Mouse (Mus musculus) neural tube, embryonic 11.5 days (tissue): ENCODE measurements around the gene Aspscr1. TPM values are rescaled to one million over a fixed set of nuclear protein-coding genes. Genes with fewer than 3 reads are reported as not detected.

ENCODE experiments used
- ATAC-seq: fragments of 200-750 bp; cut with Nextera tagmentation; 2 replicates; pipeline ENCODE4 v1.8.0; 2017; ENCODE audit warnings: moderate number of reproducible peaks, mild to moderate bottlenecking, moderate TSS enrichment, moderate library complexity; ENCODE audit not compliant: insufficient read depth, low FRiP score, low TSS enrichment
- DNase-seq: peaks from one replicate; pipeline ENCODE4 v3.0.0-alpha.2; 2015; ENCODE audit warnings: low spot score
- H3K27ac ChIP-seq: fragments of 300-500 bp; sonication (generic); 2 replicates; pipeline ENCODE4 v1.5.1; 2014; ENCODE audit warnings: low read depth, mild to moderate bottlenecking, low read length
- H3K27me3 ChIP-seq: fragments of 300-500 bp; sonication (generic); 2 replicates; pipeline ENCODE4 v1.6.1; 2014; ENCODE audit warnings: mild to moderate bottlenecking, low read length, mixed read lengths; ENCODE audit not compliant: control insufficient read depth, insufficient read depth
- H3K36me3 ChIP-seq: fragments of 300-500 bp; sonication (generic); 2 replicates; pipeline ENCODE4 v1.6.1; 2014; ENCODE audit warnings: mild to moderate bottlenecking, low read length, moderate library complexity, mixed read lengths; ENCODE audit not compliant: control insufficient read depth, insufficient read depth
- H3K4me1 ChIP-seq: fragments of 300-500 bp; sonication (generic); 2 replicates; pipeline ENCODE4 v1.6.1; 2014; ENCODE audit warnings: low read length, mixed read lengths; ENCODE audit not compliant: control insufficient read depth, insufficient read depth
- H3K4me2 ChIP-seq: fragments of 300-500 bp; sonication (generic); 2 replicates; pipeline ENCODE4 v1.6.1; 2014; ENCODE audit warnings: low read depth, mild to moderate bottlenecking, moderate library complexity
- H3K4me3 ChIP-seq: fragments of 300-500 bp; sonication (generic); 2 replicates; pipeline ENCODE4 v1.5.1; 2014; ENCODE audit warnings: low read depth, low read length
- H3K9ac ChIP-seq: fragments of 300-500 bp; sonication (generic); 2 replicates; pipeline ENCODE4 v1.6.1; 2014; ENCODE audit warnings: mild to moderate bottlenecking, low read length
- H3K9me3 ChIP-seq: fragments of 300-500 bp; sonication (generic); 2 replicates; pipeline ENCODE4 v1.6.1; 2016; ENCODE audit warnings: low read length; ENCODE audit not compliant: control insufficient read depth
- WGBS: fragments of 180-500 bp; shearing (Covaris S2); extraction: QIAGEN DNeasy Blood & Tissue Kit; methylation state at CpG from one replicate; pipeline ENCODE4 v1.1.7; 2014; 5-methylcytosine and 5-hydroxymethylcytosine counted together
- polyA plus RNA-seq: library from polyadenylated mRNA; unstranded; fragments of >200 nt; fragmentation: Nextera tagmentation; extraction: Ambion mirVana; gene quantifications from 2 replicates; pipeline ENCODE4 v1.2.1, GENCODE M21; 2014

Aspscr1 gene
- polyA plus RNA-seq, 1 experiment from 2014 or later: 136 TPM

DNA sequence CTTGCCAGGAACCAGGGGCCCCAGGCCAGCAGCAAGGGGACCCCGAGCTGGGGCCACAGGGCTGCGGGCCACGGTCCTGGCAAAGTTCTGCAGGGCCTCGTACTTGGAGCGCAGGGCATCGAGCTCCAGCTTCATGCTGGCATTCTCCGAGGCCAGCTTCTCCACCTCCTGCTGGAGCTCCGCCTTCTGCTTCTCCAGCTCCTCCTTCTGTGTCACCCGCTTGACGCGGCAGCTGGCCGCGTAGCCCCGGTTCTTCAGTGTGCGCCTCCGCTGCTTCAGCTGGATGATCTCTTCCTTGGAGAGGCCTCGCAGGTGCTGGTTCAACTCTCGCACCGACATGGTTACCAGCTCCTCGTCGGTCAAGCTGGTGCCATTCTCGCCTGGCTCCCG is 43.4 kb upstream of the Aspscr1 start:
- no peak overlapping the region for H3K4me2 ChIP-seq
- no peak overlapping the region for H3K27ac ChIP-seq
- H3K9ac ChIP-seq: no peak overlapping the region
- peaks cover 9% of the 10 kb centered on the region for H3K36me3 ChIP-seq
- no peaks in the 10 kb centered on the region for H3K27me3 ChIP-seq
- H3K4me1 ChIP-seq: peaks cover 18% of the 10 kb centered on the region
- DNase-seq: no peak
- no peak overlapping the region for H3K4me3 ChIP-seq
- 82% methylated on average over 23 of the region's 23 CpGs for WGBS
- H3K9me3 ChIP-seq: no peaks in the 10 kb centered on the region
- no peak for ATAC-seq

DNA sequence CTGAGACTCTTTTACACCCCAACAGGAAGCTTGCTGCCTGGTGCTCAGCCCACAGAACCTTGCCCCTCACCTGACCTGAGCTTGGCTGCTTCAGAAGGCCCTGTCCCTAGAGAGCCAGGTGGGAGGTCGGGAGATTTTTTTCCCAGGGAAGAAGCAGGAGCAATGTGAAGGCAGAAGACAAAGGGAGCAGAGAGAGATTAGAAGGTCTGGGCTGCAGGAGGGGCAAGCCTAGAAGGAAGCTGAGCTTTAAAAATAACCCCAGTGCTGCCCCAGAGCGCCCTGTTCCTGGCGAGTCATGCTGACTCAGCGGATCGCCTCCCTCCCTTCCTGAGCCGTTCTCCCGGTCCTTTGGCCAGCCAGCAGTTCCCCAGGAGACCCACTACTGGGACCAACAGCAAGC is 42.9 kb upstream of the Aspscr1 start:
- peaks cover 18% of the 10 kb centered on the region for H3K4me1 ChIP-seq
- no peak for DNase-seq

DNA sequence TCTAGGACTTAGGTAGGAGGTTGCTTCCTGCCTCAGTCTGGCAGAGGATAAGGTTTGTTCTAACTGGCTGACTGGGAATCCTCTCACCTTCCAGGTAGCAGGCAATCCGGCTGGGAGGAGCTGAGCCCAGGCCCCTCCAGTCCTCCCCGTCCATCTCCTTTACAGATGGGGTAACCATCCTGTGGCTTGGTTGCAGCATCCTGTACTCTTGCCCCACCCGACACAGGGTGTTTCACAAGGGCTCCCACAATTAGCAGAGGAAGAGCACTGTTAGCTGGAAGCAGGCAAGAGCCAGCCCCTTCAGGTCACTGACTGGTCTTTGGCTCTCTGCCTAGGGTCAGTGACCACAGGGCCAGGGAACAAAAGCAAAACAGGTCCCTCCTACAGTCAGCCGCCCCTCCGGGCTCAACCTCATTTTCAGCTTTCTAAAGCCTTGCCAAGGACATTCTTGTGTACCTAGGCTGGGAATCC is 42.3 kb upstream of the Aspscr1 start:
- Histone ChIP-seq H3K9me3 (no peaks in the 10 kb centered on the region), H3K27me3 (no peaks in the 10 kb centered on the region), H3K4me1 (peaks cover 14% of the 10 kb centered on the region), H3K4me3 (no peak overlapping the region), H3K27ac (peak overlapping the region; percentile 35), H3K4me2 (peak overlapping the region; percentile 10; the same call in 1 of the 2 replicates), H3K9ac (peak overlapping the region; percentile 35; the same call in 1 of the 2 replicates), H3K36me3 (peaks cover 9% of the 10 kb centered on the region)
- no peak for ATAC-seq
- WGBS: 57% methylated on average over 5 of the region's 5 CpGs
- DNase-seq: no peak

More for the DNA sequence above, 42.9 kb upstream of the Aspscr1 start:
- WGBS: 39% methylated on average over 7 of the region's 7 CpGs
- Histone ChIP-seq H3K27me3 (no peaks in the 10 kb centered on the region), H3K9me3 (no peaks in the 10 kb centered on the region), H3K27ac (peak overlapping the region; percentile 35; the same call in 1 of the 2 replicates), H3K36me3 (peaks cover 9% of the 10 kb centered on the region), H3K9ac (peak overlapping the region; percentile 35; the same call in 1 of the 2 replicates), H3K4me2 (peak overlapping the region; percentile 10; the same call in 1 of the 2 replicates), H3K4me3 (no peak overlapping the region)
- no peak for ATAC-seq

DNA sequence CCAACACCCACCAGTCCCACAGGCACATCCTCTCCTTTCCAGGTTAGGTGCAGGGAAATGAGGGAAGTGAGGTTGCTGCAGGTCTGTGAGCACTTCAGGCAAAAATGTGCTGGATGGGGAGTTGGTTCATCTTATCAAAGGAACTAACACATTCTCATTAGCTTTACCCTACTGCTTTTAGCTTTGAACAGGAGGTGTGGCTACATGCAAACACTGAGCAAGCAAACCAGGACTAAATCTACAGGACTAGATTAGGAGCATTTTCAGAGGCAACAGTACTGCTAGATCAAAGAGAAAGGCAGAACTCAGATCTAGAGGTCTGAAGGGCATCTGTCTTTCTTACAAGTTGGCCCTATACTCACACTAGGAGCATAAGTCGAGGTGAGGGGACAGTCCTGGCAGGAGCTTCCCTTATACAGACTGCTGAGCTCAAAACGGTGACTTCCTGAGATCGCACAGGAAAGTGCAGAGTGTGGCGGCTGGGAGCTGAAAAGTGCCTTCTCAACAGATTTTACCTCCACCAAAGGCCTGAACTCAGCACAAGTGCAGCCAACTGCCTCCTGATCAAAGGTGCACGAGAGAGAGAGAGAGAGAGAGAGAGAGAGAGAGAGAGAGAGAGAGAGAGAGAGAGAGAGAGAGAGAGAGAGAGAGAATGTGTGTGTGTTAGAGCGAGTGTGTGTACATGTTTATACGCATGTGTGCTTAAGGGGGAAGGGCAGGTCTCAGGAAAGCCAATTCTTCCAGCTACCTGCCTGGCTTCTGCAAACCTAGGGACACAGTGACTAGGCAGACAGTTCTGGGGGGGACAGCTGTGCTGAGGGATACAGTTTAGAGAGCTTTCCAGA is 41.7 kb upstream of the Aspscr1 start:
- no peak for DNase-seq
- Histone ChIP-seq H3K36me3 (peaks cover 9% of the 10 kb centered on the region), H3K4me3 (no peak overlapping the region), H3K9ac (peak overlapping the region; percentile 0), H3K27ac (no peak overlapping the region), H3K4me2 (peak overlapping the region; percentile 96), H3K27me3 (no peaks in the 10 kb centered on the region), H3K4me1 (peaks cover 14% of the 10 kb centered on the region), H3K9me3 (no peaks in the 10 kb centered on the region)
- 56% methylated on average over 6 of the region's 7 CpGs for WGBS
- ATAC-seq: no peak

DNA sequence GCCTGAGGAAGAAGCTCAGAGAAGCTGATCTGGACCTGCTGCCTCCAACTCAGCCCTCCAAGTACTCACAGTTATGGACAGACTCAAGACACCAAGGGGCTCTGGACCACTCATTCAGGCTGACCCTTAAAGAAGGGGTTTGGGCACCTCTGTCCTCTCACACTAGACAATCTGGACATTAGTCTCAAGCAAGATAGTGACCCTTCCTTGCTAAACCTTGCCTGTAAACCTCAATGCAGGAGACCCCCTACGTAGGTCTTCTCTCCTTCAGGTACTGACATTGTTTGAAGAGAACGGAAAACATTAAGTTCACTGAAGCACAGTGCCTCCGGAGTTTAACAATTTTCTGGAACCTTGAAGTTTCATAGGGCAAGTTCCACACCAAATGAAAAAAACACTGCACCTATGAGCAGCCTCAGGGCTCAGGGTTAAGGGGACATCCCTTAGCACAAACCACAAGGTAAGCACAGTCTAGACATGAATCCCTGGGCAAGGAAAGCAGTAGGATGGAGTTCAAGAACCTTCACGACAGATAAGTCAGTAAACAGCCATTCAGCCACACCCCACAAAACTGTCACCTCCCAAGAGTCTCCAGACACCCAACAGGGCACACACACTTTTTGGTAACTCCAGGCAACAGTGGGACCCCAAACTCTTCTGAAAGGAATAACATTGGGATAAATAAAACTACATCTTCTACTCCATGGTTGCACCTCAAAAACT is 40.9 kb upstream of the Aspscr1 start:
- DNase-seq (no peak), ATAC-seq (no peak)
- Histone ChIP-seq H3K9me3 (no peaks in the 10 kb centered on the region), H3K4me1 (peaks cover 14% of the 10 kb centered on the region), H3K27me3 (no peaks in the 10 kb centered on the region), H3K4me3 (peak overlapping the region; percentile 96), H3K4me2 (peak overlapping the region; percentile 96), H3K27ac (peak overlapping the region; percentile 88), H3K36me3 (peaks cover 9% of the 10 kb centered on the region), H3K9ac (peak overlapping the region; percentile 89)
- WGBS: 60% methylated on average over 4 of the region's 4 CpGs

DNA sequence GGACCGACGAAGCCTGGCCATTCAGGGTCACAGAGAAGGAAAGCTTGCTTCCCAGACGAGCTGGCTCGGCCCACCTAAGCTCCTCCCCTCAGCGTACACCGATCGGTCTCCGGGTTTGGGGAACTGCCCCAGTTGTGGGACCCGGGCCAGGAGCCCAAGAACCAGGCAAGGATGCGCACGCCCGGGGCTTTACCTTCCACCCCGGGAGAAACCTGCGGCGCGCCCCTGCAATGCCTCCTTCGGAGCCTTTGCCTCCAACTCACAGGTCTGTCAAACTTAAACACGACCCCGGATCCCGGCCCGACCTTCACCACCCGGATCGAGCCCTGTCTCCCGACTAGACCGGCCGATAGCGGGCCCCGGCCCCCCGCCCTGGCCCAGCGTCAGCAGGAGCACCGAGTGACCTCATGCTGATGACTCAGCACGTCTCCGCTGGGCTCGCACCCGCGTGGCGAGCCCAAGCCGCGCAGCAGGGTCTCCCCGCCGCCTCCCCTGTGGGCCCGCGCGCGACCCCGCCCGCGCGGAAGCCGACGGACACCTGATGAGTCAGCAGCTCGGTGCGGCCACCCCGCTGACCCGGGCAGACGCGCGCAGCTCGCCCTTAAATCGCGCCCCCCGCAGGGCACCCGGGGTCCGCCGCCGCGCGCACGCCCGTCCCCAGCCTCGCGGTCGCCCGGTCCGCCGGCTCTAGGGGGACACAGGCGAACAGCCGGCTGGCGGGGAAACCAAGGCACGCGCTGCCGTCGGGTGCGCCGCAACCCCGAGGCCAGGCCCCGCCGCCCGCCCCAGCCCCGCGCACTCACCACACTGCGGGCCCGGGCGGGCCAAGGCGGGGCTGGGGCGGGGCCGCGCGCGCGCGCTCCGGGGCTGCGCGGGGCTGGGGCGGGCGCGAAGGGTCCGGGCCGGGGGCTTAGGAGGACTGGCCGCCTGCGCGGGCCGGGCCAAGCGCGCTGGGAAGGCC is 39.9 kb upstream of the Aspscr1 start:
- no peaks in the 10 kb centered on the region for H3K9me3 ChIP-seq
- peak overlapping the region; percentile 89 for H3K9ac ChIP-seq
- peaks cover 8% of the 10 kb centered on the region for H3K36me3 ChIP-seq
- peak overlapping the region; percentile 96 for H3K4me2 ChIP-seq
- peak; percentile 72 for DNase-seq
- H3K4me3 ChIP-seq: peak overlapping the region; percentile 96
- peaks cover 14% of the 10 kb centered on the region for H3K4me1 ChIP-seq
- peak overlapping the region; percentile 88 for H3K27ac ChIP-seq
- peak; percentile 78 for ATAC-seq
- no peaks in the 10 kb centered on the region for H3K27me3 ChIP-seq
- under 1% methylated on average over 74 of the region's 116 CpGs for WGBS

DNA sequence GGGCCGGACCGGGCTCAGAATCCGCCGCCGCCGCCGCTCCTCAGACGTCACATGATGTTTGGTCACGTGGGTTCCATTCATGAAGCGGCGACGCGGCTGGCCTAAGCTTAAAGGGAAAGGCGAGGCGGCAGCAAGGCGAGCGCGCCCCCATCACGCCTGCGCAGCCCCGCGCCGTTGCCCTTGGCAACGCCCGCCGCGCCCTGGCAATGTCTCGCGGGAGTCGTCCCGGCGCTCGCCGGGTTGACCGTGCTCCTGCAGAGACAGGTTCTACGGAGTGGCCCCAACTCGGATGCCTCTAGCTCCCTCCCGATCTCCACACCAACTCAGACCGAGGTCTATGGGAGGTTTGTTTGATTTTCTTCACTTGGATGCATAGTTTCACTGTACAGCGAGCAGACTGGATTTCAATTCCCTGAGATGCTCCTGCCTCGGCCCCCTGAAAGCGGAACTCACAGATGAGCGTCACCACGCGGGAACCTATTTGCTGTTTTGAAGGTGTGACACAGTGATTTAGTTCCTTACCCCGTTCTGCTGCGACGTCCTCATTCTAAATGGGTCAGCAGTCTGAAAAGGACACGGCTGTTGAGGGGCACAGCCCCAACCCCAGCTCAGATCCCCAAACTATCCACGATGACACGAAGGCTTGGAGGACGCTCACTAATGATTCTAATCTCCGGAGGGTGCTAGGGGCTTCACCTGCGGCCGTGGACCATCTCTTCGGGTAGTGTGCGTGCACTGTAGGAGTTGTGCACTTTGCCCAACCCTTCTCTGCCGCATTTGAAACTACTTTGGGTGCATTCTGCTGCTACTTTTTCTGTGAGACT is 39.0 kb upstream of the Aspscr1 start, which contains the start of gene Mafg:
Gene Mafg (minus strand): TSS at position 81 of the 824 bp plus-strand sequence.
- Histone ChIP-seq H3K9me3 (no peaks in the 10 kb centered on the region), H3K36me3 (peaks cover 5% of the 10 kb centered on the region), H3K9ac (peak within 1 kb of the TSS; percentile 89), H3K27ac (peak within 1 kb of the TSS; percentile 88), H3K27me3 (no peaks in the 10 kb centered on the region), H3K4me1 (peaks cover 14% of the 10 kb centered on the region), H3K4me3 (peak within 1 kb of the TSS; percentile 96), H3K4me2 (peak within 1 kb of the TSS; percentile 96)
- DNase-seq: peak; percentile 97
- peak; percentile 87 for ATAC-seq
- 11% methylated on average over 56 of the region's 58 CpGs for WGBS
